Mouse (Mus musculus) erythroblast, adult 5-6 weeks (primary cell): ENCODE results near the gene Eif4enif1. TPM values are rescaled to one million over a fixed set of nuclear protein-coding genes. Genes with fewer than 3 reads are reported as not detected.

Experiments
- ATAC-seq: replicated peaks from 2 replicates; pipeline ENCODE4 v1.8.0; 2016; ENCODE audit warnings: moderate number of reproducible peaks, mild to moderate bottlenecking, moderate TSS enrichment, inconsistent platforms; ENCODE audit not compliant: poor library complexity, low FRiP score, severe bottlenecking
- total RNA-seq, 2 experiments: library from RNA; stranded (forward) in 1 of 2; stranded (reverse) in 1 of 2; fragments of 150-400 nt in 1 of 2; fragments of 200-764, 138-1000 nt in 1 of 2; gene quantifications; 2 replicates each; pipeline versions ENCODE4 v1.2.3 to v1.2.4; 2015 to 2017; ENCODE audit warnings: low replicate concordance in 2 of 2

The Eif4enif1 gene
- total RNA-seq, 2 experiments from 2014 or later: 20.2 to 31.5 TPM

DNA sequence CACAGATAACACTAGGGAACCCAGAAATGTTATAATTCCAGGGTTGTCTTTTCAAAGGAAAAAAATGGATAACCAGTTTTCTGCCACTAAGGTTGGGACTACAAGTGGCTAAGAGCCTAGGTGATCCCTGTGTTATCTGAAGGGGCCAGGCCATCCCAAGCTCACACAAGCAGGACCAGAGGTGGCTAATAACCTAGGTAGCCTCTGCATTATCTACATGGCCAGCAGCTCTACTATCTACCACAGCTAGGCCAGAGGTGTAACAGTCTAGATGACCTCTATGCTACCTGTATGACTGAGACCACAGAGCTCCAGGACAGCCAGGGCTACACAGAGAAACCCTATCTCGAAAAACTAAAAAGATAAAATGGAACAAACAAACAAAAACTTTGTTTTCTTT, 57.3 kb downstream of the Eif4enif1 start:
- no peak for ATAC-seq

DNA sequence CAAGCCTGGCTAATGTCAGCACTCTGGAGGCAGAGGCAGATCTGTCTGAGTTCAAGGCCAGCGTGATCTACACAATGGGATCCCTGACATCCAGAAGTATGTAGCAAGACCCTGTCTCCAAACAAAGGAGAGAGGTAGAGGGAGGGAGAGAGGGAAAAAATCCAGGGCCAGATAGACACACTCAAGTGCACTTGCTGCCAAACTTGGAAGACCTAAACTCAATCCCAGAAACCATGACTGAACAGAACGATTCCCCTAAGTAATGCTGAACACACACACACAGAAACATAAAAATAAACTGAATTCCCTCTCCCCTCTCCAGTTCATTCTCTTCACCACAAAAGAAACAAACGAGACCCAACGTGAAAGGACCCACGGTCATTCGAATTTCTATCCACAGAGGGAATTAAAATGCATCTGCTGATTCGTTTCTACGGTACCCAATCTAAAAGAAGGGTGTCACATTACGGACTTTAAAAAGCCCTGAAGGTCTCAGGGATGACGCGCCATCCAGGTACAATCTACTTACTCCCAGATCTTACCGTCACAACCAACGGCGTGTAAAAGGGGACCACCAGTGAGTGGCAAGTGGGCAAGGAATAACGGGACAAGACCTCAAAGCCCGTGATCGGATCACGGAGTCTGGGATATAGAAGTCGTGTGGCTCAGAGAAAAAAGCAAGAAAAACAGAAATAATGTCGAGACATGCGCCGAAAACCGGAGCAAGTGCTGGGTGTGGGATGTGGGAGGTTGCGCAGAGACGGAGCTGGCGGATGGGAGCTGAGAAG, 63.3 kb downstream of the Eif4enif1 start:
- ATAC-seq: peak; percentile 53

GRCm38 (mm10) chr11:3266079-3266685, 64.0 kb downstream of the Eif4enif1 start, which contains the start of gene Drg1:
TSS of gene Drg1 (minus strand) at chr11:3266415.
- ATAC-seq: peak; percentile 98

- ATAC-seq: no peak
These were observed 64.9 kb downstream of the Eif4enif1 start for GRCm38 (mm10) chr11:3267133-3267532.

- ATAC-seq: no peak
These were observed 67.0 kb downstream of the Eif4enif1 start for GRCm38 (mm10) chr11:3269241-3269640.

GRCm38 (mm10) chr11:3278351-3278750, 76.2 kb downstream of the Eif4enif1 start:
- ATAC-seq: no peak

GRCm38 (mm10) chr11:3279729-3280128, 77.5 kb downstream of the Eif4enif1 start:
- ATAC-seq: no peak

GRCm38 (mm10) chr11:3282887-3283286, 80.7 kb downstream of the Eif4enif1 start:
- no peak for ATAC-seq

DNA sequence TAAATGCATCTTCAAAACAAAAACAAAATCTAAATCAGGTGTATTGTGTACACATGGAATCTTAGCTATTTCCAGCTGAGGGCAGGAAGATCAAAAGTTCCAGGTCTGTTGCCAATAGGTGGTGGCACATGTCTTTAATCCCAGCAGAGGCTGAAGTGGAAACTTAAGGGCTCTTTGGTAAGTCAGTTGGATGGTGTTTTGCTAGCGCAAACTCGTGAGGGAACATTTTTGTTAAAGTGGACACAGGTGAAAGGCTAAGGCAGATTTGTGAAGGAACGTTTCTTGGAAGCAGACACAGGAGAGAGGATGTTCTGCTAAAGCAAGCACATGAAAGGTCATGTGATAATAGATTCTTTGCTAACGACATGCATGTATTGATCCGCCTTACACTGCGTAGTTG, 81.5 kb downstream of the Eif4enif1 start:
- ATAC-seq: no peak

DNA sequence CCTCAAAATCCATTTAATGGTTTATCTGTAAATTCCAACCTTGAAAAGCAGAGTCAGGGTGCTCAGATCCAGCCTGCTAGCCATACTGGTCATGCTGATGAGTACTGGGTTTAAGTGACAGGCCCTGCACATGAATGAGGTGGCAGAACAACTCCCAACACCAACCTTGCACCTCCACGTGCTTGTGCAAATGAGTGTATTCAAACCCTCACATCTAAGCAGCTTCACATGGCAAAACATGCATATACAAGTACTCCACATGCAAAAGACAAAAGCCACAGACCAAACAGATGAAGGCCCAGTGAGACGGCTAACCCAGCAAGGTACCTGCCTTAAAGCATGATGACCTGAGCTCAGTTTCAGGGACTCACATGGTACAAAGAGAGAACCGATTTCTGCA, 83.7 kb downstream of the Eif4enif1 start:
- no peak for ATAC-seq

DNA sequence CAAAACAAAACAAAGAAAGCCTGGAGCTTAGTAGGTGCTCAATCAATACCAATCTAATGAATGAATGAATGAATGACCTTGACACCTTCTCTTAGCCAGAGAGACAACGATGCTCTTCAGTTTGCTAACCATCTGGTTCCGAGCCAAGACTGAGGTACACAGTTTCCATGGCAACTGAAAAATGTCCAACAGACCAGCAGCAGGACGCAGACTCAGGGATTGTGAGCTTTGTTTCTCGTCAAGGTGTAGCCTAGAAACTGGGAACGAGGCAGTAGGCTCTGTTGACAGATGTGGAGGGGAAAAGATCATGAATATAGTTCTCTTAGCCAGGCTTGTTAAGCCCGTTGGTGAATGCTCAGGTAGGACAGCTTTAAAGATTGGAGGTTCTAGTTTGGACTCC, 84.9 kb downstream of the Eif4enif1 start:
- no peak for ATAC-seq

GRCm38 (mm10) chr11:3287921-3288320, 85.7 kb downstream of the Eif4enif1 start:
- ATAC-seq: no peak

DNA sequence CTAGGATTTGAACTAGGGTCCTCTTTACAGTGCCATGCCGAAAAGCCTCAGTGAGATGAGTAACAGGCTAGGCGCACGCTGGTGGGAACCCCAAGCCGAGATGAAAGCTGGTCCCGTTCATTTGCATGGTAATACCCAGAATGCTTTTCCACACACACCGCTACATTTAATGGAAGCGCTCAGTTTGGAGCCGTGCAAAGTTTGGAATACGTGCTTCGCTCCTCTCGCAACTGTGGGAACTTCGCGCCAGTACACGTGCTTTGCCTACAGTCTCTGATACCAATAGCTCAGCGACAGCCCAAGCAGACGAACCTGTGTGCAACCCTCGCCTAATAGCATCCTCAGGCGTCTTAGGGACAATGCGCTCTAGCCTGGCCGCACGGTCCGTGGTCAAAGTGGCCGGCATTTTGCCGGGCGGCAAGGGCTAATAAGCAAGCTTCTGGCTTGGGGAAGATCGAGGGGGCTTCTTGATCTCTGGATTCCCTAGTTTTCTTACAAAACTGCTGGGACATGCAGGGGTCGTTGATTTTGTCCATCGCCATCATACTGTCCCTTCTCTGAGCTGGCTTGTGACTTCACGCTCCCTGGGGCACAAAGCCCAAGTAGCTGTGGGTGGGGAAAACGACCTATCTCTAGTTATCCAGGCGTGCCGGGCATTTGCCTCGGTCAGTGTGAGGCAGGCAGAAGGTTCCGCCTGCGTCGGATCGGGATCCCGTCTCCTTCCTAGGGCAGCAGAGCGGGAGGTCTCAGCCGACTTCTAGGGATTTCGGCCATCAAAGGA, 86.5 kb downstream of the Eif4enif1 start, which contains the start of gene Patz1:
Gene Patz1, plus strand, starts transcription at position 354 of the 781 bp plus-strand sequence.
- ATAC-seq: 0 out of 2 replicates have a peak, but pooled peaks have one; percentile 21

DNA sequence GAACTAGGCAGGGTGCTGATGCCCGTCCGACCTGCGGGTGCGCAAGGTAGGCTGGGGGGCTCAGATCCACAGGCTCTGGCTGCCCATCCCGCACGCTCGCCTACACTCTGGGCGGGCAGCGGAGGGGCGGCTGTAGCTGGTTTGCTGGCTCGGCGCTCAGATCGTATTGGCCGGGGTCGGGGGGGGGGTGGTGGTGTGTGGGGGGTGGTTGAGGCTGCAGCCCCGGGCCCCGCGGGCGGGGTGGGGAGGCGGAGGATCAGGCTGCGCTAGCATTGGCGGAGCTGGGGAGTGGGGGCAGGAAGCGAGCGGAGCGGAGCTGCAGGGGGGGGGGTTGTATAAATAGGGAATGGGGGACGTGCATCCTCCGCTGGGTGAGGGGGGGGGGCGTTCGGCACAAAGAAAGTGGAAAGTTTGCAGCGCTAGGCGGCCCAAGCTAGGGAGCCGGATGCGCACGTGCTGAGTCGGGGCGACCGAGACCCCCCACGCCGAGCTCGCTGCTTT, 87.2 kb downstream of the Eif4enif1 start:
- ATAC-seq: 0 out of 2 replicates have a peak, but pooled peaks have one; percentile 6

GRCm38 (mm10) chr11:3289803-3290639, 87.8 kb downstream of the Eif4enif1 start:
- ATAC-seq: peak; percentile 41

DNA sequence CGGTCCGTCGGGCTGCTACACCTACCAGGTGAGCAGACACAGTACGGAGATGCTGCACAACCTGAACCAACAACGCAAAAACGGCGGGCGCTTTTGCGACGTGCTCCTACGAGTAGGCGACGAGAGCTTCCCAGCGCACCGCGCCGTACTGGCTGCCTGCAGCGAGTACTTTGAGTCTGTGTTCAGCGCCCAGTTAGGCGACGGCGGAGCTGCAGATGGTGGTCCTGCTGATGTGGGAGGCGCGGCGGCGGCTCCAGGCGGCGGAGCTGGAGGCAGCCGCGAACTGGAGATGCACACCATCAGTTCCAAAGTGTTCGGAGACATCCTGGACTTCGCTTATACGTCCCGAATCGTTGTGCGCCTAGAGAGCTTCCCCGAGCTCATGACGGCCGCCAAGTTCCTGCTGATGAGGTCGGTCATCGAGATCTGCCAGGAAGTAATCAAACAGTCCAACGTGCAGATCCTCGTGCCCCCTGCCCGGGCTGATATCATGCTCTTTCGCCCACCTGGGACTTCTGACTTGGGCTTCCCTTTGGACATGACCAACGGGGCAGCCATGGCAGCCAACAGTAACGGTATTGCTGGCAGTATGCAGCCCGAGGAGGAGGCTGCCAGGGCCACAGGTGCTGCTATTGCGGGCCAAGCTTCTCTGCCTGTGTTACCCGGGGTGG, 88.6 kb downstream of the Eif4enif1 start:
- peak; percentile 65 for ATAC-seq

DNA sequence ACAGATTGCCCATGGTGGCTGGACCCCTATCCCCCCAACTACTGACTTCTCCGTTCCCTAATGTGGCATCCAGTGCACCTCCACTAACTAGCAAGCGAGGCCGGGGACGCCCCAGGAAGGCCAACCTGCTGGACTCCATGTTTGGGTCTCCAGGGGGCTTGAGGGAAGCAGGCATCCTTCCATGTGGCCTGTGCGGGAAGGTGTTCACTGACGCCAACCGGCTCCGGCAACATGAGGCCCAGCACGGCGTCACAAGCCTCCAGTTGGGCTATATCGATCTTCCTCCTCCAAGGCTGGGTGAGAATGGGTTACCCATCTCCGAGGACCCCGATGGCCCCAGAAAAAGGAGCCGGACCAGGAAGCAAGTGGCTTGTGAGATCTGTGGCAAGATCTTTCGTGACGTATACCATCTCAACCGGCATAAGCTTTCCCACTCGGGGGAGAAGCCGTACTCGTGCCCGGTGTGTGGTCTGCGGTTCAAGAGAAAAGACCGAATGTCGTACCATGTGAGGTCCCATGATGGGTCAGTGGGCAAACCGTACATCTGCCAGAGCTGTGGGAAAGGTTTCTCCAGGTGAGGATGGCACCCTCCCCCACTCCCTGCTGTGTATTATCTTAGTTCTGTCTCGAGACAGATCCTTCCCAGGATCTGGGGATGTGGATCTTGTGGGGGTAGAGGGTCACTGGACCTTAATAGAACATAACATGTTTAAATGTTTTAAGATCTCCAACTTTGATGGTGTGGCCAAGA, 89.3 kb downstream of the Eif4enif1 start:
- no peak; the same call in 1 of the 2 replicates for ATAC-seq

- ATAC-seq: peak; percentile 26
These were observed 89.8 kb downstream of the Eif4enif1 start for GRCm38 (mm10) chr11:3292062-3292421.
